Mouse (Mus musculus): ENCODE measurements around the gene Dera.

Gene Dera

DNA sequence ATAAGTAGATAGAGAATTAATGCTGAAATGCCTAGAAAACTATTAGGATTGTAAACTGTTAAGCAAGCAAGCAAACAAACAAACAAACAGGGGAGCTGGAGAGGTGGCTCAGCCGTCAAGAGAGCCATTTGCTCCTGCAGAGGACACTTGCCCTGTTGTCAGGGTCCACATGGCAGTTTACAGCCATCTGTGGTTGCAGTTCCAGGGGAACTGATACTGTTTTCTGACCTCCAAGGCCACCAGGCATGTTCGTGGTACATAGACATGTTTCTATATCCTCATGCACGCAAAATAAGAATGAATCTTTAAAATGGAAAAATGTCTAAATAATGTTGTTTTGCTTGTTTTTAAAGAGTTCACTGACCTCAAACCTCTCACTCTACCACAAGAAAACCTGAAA lies 52.0 kb downstream of the Dera start:
- no peak for DNase-seq (ENCODE audit: low read depth, low spot score)

DNA sequence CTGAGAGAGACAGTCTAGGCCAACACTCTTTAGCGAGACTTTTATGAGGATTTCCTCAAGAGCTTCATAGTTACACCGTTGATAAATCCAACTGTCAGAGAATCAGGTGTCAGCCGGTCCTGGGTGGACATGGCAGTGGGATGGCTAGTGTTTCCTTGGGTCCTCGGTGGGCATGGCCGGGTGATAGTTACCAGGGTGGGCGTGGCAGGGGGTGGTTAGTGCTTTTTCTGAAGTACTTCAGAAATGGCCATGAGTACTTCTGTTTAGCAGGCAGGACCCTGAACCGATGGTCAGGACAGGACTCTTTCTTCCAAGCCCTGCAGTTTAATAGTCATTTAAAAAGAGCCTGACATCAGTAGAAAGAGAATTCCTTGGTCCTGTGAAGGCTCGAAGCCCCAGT lies 52.5 kb downstream of the Dera start:
- no peak for DNase-seq (ENCODE audit: low read depth, low spot score)

- DNase-seq (ENCODE audit: low read depth, low spot score), result no peak
Observed at GRCm38 (mm10) chr6:137807296-137807695, 53.0 kb downstream of the Dera start.

GRCm38 (mm10) chr6:137808706-137809105 lies 54.4 kb downstream of the Dera start:
- no peak for DNase-seq (ENCODE audit: low read depth, low spot score)

DNA sequence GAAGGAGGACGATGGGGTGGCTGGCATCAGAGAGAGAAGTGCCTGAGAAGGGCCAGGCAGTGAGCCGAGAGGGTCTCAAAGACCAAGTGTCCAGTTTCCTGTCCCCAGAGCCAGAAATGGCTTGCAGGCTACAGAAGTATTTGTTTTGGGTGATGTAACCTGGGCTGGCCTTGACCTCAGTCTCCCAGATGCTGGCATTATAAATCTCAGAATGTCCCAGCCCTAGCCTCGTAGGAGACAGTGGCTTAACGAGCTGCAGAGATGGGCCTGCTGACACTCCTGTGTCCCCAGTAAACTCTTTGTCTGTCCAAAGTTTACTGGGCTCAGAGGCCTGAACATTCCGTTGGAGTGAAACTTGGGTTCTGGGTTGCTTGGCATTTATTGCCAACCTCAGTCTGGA lies 55.8 kb downstream of the Dera start:
- no peak for DNase-seq (ENCODE audit: low read depth, low spot score)

DNA sequence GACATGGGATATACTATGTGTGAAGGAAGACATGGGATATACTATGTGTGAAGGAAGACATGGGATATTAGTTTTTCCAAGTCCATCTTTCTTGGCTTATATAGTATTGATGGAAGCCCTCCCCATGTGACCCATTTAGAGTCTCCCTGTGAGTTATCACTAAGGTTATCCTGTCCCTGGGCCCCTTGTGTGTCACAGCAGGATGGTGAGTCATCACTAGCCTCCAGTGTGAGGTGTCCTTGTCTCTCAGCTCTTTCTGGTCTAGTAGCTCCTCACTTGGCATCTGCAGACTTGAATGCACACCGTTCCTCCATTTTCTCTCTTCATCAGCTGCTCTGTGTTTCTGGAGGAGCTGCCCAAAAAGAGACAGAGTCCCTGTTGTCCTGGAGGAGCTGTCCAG lies 59.7 kb downstream of the Dera start:
- no peak for DNase-seq (ENCODE audit: low read depth, low spot score)

DNA sequence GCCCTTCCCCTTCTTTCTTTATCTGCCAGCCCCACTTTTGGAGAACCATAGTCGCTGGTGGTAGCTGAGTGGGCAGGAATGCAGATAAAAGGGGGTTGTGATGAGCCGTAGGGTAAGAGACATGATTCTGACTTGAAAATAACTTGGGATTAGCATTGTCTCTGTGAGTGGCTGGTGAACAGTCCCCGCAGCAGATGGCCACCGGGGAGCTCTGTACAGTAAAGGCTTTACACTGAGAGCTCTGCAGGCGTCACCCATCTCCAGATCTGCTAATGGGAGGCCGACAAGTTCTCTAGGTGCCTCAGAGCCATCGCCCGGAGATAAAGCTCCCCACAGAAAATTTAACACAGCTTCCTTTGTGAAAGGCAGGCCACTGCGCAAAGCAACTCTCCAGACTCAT lies 62.2 kb downstream of the Dera start:
- no peak for DNase-seq (ENCODE audit: low read depth, low spot score)

- no peak for DNase-seq (ENCODE audit: low read depth, low spot score)
Observed at GRCm38 (mm10) chr6:137822550-137822949, 68.2 kb downstream of the Dera start.

DNA sequence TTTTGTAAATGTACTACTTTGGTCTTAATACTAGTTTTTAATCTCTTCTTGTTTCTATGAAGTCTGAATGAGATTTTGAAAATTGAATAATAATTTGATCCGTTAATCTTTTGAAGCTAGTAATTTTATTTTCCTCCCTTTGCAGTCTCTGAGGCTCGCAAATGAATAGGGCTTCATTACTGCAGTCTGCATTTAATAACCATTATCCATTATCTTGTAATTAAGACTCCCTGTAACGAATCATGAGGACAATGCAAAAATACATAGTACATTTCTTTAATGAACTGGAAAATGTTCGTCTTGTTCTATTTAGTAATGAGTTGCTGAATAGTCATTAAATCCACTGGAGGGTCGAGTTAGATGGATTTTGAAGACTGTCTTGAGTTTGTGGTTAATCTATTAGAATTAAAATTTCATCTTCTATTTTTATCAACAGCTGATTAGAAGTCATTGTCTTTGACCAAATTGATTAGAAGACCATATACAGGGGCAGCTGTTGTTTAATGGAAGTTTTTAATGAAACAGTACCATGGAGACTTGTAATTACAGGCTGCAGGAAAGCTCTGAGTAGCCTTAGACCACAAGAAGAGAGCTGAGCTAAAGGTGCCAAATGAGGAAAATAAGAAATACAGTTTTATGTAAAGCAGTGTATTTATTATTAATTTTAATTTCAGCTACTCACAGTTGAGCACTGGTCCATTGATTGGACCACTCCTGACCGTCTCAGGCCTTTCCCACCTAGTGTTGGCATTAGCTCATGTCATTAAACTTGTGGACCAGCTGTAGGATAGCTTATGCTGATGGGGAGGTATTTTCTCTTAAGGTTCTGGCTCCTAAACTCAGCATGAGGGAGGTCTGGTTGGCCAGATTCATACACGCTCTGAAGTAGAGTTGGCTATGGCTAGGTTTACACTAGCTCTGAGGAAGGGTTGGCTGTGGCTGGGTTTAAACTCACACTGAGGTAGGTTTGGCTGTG lies 70.0 kb downstream of the Dera start:
- DNase-seq (ENCODE audit: low read depth, low spot score), result no peak

DNA sequence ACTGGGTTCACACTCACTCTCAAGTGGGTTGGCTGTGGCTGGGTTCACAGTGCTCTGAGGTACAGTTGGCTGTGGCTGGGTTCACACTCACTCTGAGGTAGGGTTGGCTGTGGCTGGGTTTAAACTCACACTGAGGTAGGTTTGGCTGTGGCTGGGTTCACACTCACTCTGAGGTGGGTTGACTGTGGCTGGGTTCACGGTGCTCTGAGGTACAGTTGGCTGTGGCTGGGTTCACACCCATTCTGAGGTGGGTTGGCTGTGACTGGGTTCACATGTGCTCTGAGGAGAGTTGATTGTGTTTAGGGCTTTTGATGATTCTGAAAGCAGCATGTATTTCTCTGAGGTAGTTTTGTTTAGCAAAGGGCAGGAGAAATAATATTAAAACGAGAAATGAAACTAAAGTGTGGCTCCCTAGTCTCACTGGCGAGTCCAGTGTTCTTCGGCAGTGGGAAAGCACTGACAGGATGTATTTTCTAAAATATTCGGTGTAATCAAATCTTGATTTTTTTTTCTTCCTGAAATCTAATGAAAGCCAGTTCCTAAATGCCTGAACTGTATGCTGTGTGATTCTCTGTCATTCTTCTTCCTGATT lies 70.8 kb downstream of the Dera start:
- DNase-seq (ENCODE audit: low read depth, low spot score), result peak; percentile 69

DNA sequence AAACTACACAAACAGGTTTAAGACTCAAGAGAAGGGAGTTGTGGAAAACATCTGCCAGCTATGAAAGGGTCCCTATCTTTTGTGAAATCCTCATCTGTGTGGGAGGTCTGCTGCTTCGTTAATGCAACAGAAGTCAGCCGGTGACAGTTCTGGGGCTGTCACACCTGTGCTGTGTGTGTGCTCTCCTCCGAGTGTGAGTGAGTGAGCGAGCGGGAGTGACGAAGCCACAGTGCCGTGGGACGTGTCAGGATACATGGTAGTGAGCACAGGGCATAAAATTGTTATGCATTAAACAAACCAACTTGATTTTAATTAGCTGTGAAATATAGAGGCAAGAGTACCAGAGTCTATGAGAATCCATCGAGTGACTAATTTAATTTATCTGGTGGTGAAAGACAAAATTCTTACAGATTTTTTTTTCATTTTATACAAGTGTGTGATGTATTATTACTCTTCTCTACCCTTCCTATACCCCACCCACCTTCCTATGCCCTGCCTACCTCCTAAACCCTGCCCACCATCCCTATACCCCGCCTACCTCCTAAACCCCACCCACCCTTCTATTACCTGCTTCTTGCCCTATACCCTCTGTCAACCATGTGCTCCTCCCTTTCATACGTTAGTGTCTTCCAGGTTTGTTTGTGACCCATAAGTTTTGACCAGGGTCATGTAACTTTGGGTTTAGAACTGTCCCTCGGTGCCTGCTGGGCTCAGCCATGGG lies 74.9 kb downstream of the Dera start:
- no peak for DNase-seq (ENCODE audit: low read depth, low spot score)

DNA sequence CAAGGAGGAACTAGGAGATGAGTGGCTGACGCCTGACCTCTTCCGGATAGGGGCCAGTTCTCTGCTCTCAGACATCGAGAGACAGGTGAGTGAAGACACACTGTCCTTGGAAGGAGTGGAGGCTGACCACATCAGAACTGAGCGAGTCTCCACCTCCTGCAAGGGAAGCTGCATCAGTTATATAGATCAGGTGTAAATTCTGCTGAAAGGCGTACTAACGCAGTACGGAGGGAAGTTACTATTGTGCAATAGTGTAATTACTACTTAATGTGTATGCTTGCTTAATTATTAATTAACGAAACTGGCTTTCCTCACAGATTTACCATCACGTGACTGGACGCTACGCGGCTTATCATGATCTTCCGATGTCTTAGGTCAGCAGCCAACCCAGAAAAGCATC lies 82.5 kb downstream of the Dera start:
- DNase-seq (ENCODE audit: low read depth, low spot score), result no peak

- DNase-seq (ENCODE audit: low read depth, low spot score), result no peak
Observed at GRCm38 (mm10) chr6:137843337-137843736, 89.0 kb downstream of the Dera start.

GRCm38 (mm10) chr6:137857198-137858194 lies 103.2 kb downstream of the Dera start:
- DNase-seq (ENCODE audit: low read depth, low spot score), result no peak

DNA sequence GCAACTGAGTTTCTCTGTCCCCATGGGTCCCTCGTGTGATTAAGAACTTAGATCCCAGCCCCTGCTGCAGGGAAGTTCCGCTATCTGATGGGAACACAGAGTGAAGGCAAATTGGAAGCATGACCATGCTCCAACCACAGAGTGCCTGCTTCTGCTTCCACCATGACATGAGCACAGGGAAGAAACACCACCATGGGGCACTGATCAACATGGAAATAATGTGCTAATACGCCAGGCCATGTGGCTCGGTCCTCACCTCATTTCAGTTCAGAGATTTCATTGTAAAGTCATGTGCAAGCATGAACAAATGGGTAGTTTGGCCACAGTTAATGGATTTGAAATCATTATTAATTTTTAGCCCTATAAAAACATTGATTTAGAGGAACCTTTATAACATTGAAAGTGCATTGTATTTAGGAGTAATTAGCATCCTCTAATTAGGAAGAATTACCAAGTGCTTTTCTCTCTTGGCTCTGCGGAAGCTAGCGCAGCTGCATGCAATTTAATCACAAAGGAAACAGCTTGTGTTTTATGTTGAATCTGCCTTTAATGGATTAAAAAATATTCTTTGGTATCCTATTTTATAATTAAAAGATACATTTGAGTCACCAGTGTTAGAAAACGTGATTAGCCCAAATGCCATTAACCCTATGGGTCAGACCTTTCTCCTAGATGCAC lies 115.7 kb downstream of the Dera start:
- no peak for DNase-seq (ENCODE audit: low read depth, low spot score)

DNA sequence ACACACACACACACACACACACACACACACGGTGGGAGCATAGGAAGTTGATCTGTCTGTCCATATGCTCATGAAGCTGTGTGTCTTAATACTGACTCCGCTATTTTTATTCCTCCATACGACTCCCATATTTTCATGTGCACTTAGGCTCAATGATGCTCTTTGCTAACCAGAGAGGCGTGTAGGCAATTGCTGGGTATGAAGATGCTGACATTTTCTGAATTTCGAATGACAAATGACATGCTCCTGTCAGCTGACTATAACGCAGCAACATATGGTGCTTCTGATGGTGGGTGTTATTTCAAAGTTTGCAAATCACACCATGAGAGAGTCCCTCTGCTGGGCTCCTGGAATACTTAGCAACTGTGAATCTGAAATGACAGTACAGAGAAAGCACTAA lies 116.3 kb downstream of the Dera start:
- DNase-seq (ENCODE audit: low read depth, low spot score), result no peak

GRCm38 (mm10) chr6:137872055-137872735 lies 117.8 kb downstream of the Dera start:
- DNase-seq (ENCODE audit: low read depth, low spot score), result peak; percentile 5

DNA sequence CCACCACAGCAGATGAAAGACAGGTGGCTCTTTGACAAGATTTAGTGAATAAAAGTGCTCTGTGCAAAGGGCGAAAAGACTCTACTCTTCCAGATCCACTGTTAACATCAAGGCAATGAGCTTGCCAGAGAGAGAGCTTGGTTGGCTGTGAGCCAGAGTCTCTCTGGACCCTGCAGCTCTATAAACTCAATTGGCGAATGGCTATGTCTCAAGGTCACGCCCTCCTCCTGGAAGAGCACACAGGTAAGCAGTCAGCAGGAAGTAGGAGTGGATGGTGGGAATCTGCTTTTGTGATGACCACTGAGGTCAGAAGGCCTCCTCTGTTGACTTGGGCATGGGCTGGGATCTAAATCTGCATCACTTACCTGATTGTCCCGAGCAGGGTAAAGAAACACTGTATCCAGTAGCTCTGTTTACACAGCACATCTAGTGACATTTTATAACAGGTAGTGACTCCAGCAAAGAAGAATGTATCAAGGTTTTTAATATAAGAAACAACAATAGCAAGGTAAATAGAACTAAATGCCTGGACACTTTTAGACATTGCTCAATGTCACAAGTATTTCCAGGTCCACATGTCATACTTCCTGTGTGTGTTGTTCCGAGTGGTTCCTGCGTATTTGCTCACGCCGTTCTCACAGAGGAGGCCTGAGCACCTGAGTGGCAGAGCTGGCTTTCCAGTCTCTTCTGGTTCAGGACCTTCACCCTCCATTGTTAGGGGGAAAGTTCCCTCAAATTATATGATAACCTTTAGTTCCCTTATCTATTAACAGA lies 120.3 kb downstream of the Dera start:
- DNase-seq (ENCODE audit: low read depth, low spot score), result no peak

- no peak for DNase-seq (ENCODE audit: low read depth, low spot score)
Observed at GRCm38 (mm10) chr6:137885644-137886043, 131.3 kb downstream of the Dera start.
